Mouse (Mus musculus) frontal cortex, adult 2 months (tissue): ENCODE measurements around the gene Nsun7. TPM values are rescaled to one million over a fixed set of nuclear protein-coding genes. Genes with fewer than 3 reads are reported as not detected.
"Not testable (repeated sequence)": the region's sequence is repeated elsewhere in the genome, so short reads cannot be mapped to it uniquely, and the experiment has no call there.

ENCODE experiments used
- DNase-seq, 2 experiments: peaks; one replicate each; pipeline ENCODE4 v3.0.0; 2022; ENCODE audit warnings: low spot score in 1 of 2; ENCODE audit errors: extremely low spot score in 1 of 2
- polyA plus RNA-seq: library from polyadenylated mRNA; depleted of rRNA; stranded (reverse); fragments of >200 nt; gene quantifications from 2 replicates; pipeline ENCODE4 v1.2.3, GENCODE M21; 2012; rRNA removed

The Nsun7 gene
- 8.8 and 9.5 TPM in 2 replicates for polyA plus RNA-seq

GRCm38 (mm10) chr5:66259756-66260448 is at the start of gene Nsun7:
Nsun7 (plus strand) TSS chr5:66259897.
- DNase-seq: peak; percentile 56 to 90

GRCm38 (mm10) chr5:66214395-66214935 is 45.2 kb upstream of the Nsun7 start:
- DNase-seq: no peak

GRCm38 (mm10) chr5:66215569-66216277 is 44.0 kb upstream of the Nsun7 start:
- DNase-seq: no peak

GRCm38 (mm10) chr5:66219692-66220091 is 40.0 kb upstream of the Nsun7 start:
- no peak for DNase-seq

- no peak for DNase-seq
Measured at GRCm38 (mm10) chr5:66220620-66221019, 39.1 kb upstream of the Nsun7 start.

- no peak for DNase-seq
Measured at GRCm38 (mm10) chr5:66222916-66223315, 36.8 kb upstream of the Nsun7 start.

- DNase-seq: no peak
Measured at GRCm38 (mm10) chr5:66226526-66226925, 33.2 kb upstream of the Nsun7 start.

GRCm38 (mm10) chr5:66231660-66232269 is 27.9 kb upstream of the Nsun7 start:
- no peak for DNase-seq

GRCm38 (mm10) chr5:66232456-66232855 is 27.2 kb upstream of the Nsun7 start:
- DNase-seq: no peak

- DNase-seq: no peak
Measured at GRCm38 (mm10) chr5:66241894-66242293, 17.8 kb upstream of the Nsun7 start.

GRCm38 (mm10) chr5:66243467-66243866 is 16.2 kb upstream of the Nsun7 start:
- no peak for DNase-seq

GRCm38 (mm10) chr5:66244043-66244660 is 15.5 kb upstream of the Nsun7 start:
- no peak for DNase-seq

- DNase-seq: no peak
Measured at GRCm38 (mm10) chr5:66245958-66246497, 13.7 kb upstream of the Nsun7 start.

GRCm38 (mm10) chr5:66253219-66253618 is 6.5 kb upstream of the Nsun7 start:
- DNase-seq: no peak

GRCm38 (mm10) chr5:66255044-66255443 is 4.7 kb upstream of the Nsun7 start:
- no peak for DNase-seq

- no peak for DNase-seq
Measured at GRCm38 (mm10) chr5:66259000-66259399, 697 bp upstream of the Nsun7 start.

GRCm38 (mm10) chr5:66259431-66259755 is 304 bp upstream of the Nsun7 start:
- not testable (repeated sequence) for DNase-seq

- DNase-seq: no peak
Measured at GRCm38 (mm10) chr5:66262475-66262874, 2.8 kb downstream of the Nsun7 start.

- DNase-seq: peak in 1 of 2 experiments; percentile 56
Measured at GRCm38 (mm10) chr5:66263398-66263797, 3.7 kb downstream of the Nsun7 start.

GRCm38 (mm10) chr5:66269616-66270015 is 9.9 kb downstream of the Nsun7 start:
- peak in 1 of 2 experiments; percentile 18 for DNase-seq

- DNase-seq: peak in 1 of 2 experiments; percentile 12
Measured at GRCm38 (mm10) chr5:66271141-66271540, 11.4 kb downstream of the Nsun7 start.
